Mouse (Mus musculus) embryonic fibroblast, embryonic 13.5 days (primary cell): ENCODE measurements around the gene Sphk2.

Source experiments
- CTCF ChIP-seq: IDR thresholded peaks from 2 replicates; pipeline ENCODE4 v1.5.1; 2011; ENCODE audit warnings: mild to moderate bottlenecking, control low read depth, low read length, moderate library complexity, borderline replicate concordance; ENCODE audit not compliant: insufficient read depth
- POLR2A ChIP-seq: IDR thresholded peaks from 2 replicates; pipeline ENCODE4 v1.6.1; 2011; ENCODE audit warnings: low read depth, mild to moderate bottlenecking, control low read depth, low read length, moderate library complexity

DNA sequence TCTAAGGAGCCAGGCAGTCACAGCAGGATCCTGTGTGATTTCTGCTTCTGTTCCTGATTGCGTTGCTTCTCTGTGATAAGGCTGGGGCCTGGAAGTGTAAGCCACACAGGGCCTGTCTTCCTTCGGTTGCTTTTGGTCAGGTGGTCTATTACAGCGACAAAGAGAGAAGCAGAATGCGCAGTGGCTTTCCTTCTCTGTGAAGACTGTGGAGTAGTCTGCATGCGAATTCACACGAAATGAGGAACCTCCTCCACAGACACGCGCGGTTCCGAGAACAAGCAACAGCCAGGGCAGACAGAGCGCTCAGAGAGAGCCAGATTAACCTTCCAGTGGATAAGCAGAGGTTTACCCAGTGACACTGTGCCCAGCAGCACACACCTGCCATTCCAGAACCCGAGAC is 23.5 kb upstream of the Sphk2 start:
- no peak for TF ChIP-seq CTCF
- TF ChIP-seq POLR2A: no peak
